Mouse (Mus musculus) C2C12 (cell line): ENCODE measurements at regions not wholly inside any gene's neighbourhood (a gene's known extent, or its start where the extent isn't known, plus 50 kb on each side); places are given as distances from the start of the nearest gene placed in this dataset.
"Not testable (repeated sequence)": the region's sequence is repeated elsewhere in the genome, so short reads cannot be mapped to it uniquely, and the experiment has no call there.

Experiments
- H3K27me3 ChIP-seq: one replicate; pipeline ENCODE4 v1.6.1; 2011; ENCODE audit not compliant: control insufficient read depth, insufficient read depth, insufficient read length
- H3K36me3 ChIP-seq: one replicate; pipeline ENCODE4 v1.6.1; 2011; ENCODE audit not compliant: control insufficient read depth, insufficient read depth
- H3K4me3 ChIP-seq: one replicate; pipeline ENCODE4 v1.5.1; 2011; ENCODE audit warnings: mild to moderate bottlenecking, control low read depth; ENCODE audit not compliant: poor library complexity, insufficient read depth, severe bottlenecking
- H3K79me2 ChIP-seq: one replicate; pipeline ENCODE4 v1.6.1; 2011; ENCODE audit not compliant: control insufficient read depth, insufficient read depth
- H3K79me3 ChIP-seq: one replicate; pipeline ENCODE4 v1.6.1; 2011; ENCODE audit warnings: low read depth, control low read depth
- H3ac ChIP-seq: one replicate; pipeline ENCODE3; 2011; ENCODE audit warnings: low read depth; ENCODE audit not compliant: control insufficient read depth, insufficient read length
- CEBPB ChIP-seq: IDR thresholded peaks from one replicate; pipeline ENCODE4 v1.6.1; 2011; ENCODE audit warnings: low read depth, mild to moderate bottlenecking, control low read depth, moderate library complexity
- CTCF ChIP-seq: IDR thresholded peaks from one replicate; pipeline ENCODE4 v1.5.1; 2011; ENCODE audit not compliant: control insufficient read depth, insufficient read depth, insufficient read length
- FOSL1 ChIP-seq: IDR thresholded peaks from one replicate; pipeline ENCODE4 v1.8.0; 2011; ENCODE audit warnings: mild to moderate bottlenecking, low read length; ENCODE audit not compliant: poor library complexity, insufficient read depth, severe bottlenecking
- MAX ChIP-seq: IDR thresholded peaks from one replicate; pipeline ENCODE4 v1.6.1; 2011; ENCODE audit warnings: mild to moderate bottlenecking, control low read depth
- MYOD1 ChIP-seq: IDR thresholded peaks from one replicate; pipeline ENCODE4 v1.6.1; 2011; ENCODE audit warnings: low read depth; ENCODE audit not compliant: control insufficient read depth, insufficient read length
- MYOG ChIP-seq: IDR thresholded peaks from one replicate; pipeline ENCODE4 v1.6.1; 2011; ENCODE audit not compliant: control insufficient read depth, insufficient read length; ENCODE audit errors: extremely low read depth
- USF1 ChIP-seq: IDR thresholded peaks from one replicate; pipeline ENCODE4 v1.6.1; 2011; ENCODE audit warnings: low read depth, mild to moderate bottlenecking, control low read depth, moderate library complexity

DNA sequence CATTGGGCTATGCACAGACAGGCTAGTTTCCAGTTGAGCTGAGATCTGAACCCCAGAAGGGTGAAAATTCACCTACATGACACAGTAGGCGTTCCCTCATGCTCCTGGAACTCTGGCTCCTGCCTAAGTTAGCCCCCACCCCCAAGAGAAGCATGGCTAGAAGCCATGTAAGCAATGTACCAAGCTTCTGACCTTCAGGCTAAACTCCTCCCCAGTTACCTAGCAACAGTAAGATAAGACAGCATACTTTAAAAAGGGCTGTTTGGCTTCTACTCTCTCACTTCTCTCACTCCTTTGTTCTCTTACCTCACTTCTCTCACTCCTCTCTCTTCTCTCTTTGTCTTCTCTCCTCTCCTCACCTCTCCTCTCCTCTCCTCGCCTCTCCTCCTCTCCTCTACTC, 629.7 kb upstream of the Prmt6 start:
- H3K79me2 ChIP-seq, H3K4me3 ChIP-seq, H3ac ChIP-seq, H3K27me3 ChIP-seq, H3K36me3 ChIP-seq, H3K79me3 ChIP-seq: not testable (repeated sequence)

DNA sequence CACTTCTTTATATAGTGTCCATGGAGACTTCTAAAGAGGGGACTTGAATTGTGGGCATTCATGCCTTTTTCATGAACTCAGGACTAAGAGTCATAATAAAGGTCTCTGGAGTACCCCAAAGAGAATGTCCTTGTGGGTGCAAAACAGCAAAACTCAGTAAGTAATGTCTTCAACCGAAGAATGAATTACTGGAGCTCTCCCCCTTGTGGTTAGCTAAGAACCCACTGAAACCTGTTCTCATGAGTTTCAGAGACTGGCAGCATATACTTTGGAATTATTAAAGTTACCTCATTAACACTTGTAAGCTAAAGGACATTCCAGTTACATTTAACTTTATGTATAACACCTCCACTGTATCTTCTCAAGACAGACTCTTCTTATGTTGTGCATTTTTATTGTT, 615.2 kb upstream of the Prmt6 start:
- Histone ChIP-seq H3K4me3 (no peak overlapping the region), H3K27me3 (no peaks in the 10 kb centered on the region), H3K79me2 (no peaks in the 10 kb centered on the region), H3K36me3 (no peaks in the 10 kb centered on the region), H3K79me3 (no peaks in the 10 kb centered on the region), H3ac (no peak overlapping the region)
- no peak for TF ChIP-seq USF1
- no peak for TF ChIP-seq MYOG
- no peak for TF ChIP-seq MAX
- no peak for TF ChIP-seq FOSL1
- TF ChIP-seq CTCF: no peak
- no peak for TF ChIP-seq MYOD1
- TF ChIP-seq CEBPB: no peak

DNA sequence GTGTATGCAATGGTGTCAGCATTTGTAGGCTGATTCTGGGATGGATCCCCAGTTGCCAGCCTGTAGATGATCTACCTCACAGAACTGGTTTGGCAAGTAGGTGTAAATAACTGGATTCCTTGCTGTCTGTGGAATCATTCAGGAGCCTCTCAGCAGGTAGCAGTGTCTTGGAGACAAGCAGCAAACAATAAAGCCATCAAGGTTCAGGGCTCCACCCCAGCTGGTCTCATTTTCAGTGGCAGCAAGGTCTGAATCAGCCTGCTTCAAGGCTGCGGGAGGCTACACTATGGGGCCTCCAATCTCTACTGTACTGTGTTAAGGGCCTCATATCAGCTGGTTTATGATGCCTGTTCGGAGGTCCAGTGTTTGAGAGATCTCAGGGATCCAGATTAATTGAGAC, 596.4 kb upstream of the Prmt6 start:
- no peaks in the 10 kb centered on the region for H3K27me3 ChIP-seq
- no peaks in the 10 kb centered on the region for H3K36me3 ChIP-seq
- H3K79me3 ChIP-seq: no peaks in the 10 kb centered on the region
- H3K79me2 ChIP-seq: no peaks in the 10 kb centered on the region
- H3ac ChIP-seq: no peak overlapping the region
- TF ChIP-seq USF1 (no peak), MYOG (no peak), FOSL1 (no peak), MAX (no peak), CEBPB (no peak), MYOD1 (no peak), CTCF (no peak)
- no peak overlapping the region for H3K4me3 ChIP-seq

DNA sequence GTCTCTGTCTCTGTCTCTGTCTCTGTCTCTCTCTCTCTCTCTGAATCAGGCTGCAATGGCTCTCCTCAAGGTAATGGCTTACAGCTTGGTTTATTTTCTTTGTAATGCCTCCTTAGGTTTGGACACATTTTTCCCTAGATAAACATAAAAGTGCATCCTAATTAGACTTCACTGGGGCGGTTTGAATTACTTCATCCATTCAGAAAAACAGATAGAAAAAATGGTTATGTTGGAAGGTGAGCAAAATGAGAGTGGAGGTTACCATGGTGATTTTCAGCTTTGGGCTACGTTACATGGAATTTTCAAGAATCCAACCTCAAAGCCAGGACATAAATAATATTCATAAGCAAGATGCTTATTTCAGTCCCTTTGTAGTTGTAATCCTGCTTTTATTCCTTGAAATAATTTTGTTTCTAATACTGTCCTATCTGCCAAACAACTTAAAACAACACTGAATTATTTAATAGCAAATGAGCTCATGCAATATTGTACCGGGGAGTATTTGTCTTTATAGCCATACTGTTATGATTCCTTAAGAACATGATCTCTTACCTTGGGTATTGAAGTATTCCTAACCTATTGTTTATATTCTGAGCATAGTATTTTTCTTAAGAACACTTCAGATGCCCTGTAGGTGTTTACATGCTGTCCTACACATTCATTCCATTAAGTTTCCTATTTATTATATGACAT, 570.1 kb upstream of the Prmt6 start:
- Histone ChIP-seq H3K27me3 (no peaks in the 10 kb centered on the region), H3K79me2 (no peaks in the 10 kb centered on the region), H3K79me3 (no peaks in the 10 kb centered on the region), H3K4me3 (no peak overlapping the region), H3K36me3 (no peaks in the 10 kb centered on the region), H3ac (no peak overlapping the region)
- TF ChIP-seq CTCF (no peak), FOSL1 (no peak), MAX (no peak), CEBPB (no peak), MYOG (no peak), MYOD1 (no peak), USF1 (no peak)

DNA sequence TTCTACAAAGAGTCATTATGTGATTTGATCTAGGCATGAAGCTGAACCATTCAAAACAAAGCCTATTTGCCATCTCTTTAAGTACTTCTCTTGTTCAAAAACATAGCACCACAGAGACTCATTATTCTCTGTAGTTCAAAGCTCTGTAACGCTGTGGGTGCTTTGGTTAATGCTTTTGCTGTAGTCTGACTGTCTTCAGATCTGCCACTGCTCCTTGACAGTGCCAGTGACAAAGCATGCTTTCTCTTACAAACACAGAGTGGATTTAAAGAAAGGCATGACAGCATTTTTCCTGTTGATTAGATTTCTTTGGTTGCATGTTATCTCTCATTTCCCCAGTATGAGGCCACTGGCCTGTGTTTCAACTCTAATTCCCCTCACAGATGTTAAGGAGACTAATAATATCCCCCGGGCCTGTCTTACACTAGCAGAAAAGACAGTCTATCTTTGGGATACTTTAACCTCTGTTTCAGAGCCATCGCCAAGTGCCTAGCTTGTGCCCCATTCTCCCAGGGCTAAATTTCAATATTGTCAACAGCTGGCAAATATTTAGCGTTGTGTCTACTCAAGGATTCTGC, 538.3 kb upstream of the Prmt6 start:
- Histone ChIP-seq H3K27me3 (no peaks in the 10 kb centered on the region), H3K36me3 (no peaks in the 10 kb centered on the region)
- TF ChIP-seq CEBPB (no peak), MYOD1 (no peak), CTCF (no peak), USF1 (no peak), MAX (no peak), FOSL1 (no peak), MYOG (no peak)

GRCm38 (mm10) chr3:110755266-110755665, 504.5 kb upstream of the Prmt6 start:
- H3K79me3 ChIP-seq: no peaks in the 10 kb centered on the region
- no peaks in the 10 kb centered on the region for H3K27me3 ChIP-seq
- H3K36me3 ChIP-seq: no peaks in the 10 kb centered on the region
- no peaks in the 10 kb centered on the region for H3K79me2 ChIP-seq
- no peak overlapping the region for H3K4me3 ChIP-seq
- TF ChIP-seq CTCF (no peak), MYOD1 (no peak), USF1 (no peak), MYOG (no peak), MAX (no peak), CEBPB (no peak), FOSL1 (no peak)
- H3ac ChIP-seq: no peak overlapping the region

More for the DNA sequence above, 538.3 kb upstream of the Prmt6 start:
- Histone ChIP-seq H3ac (no peak overlapping the region), H3K4me3 (no peak overlapping the region), H3K79me3 (no peaks in the 10 kb centered on the region), H3K79me2 (no peaks in the 10 kb centered on the region)

DNA sequence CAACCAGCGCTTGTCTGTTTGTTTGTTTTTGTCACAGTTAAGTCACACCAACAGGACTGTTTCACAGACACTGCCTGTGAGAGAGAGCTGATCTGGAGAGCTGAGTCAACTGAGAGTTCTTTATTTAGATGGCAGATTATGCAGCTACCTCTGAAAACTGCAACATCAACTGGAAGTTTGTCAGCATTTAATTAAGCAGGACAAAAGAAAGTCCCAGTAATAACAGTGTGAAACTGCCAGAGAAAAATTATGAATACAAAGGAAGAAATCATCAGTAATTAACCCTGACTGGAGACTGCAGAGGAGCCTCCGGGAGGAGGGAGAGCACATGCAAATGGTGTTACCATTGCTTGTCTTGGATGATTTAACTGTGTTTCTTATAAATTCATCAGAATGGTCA, 495.5 kb upstream of the Prmt6 start:
- Histone ChIP-seq H3K36me3 (no peaks in the 10 kb centered on the region), H3ac (no peak overlapping the region), H3K79me2 (no peaks in the 10 kb centered on the region), H3K79me3 (no peaks in the 10 kb centered on the region), H3K27me3 (no peaks in the 10 kb centered on the region), H3K4me3 (no peak overlapping the region)
- TF ChIP-seq MYOD1 (no peak), CTCF (no peak), FOSL1 (no peak), CEBPB (no peak), USF1 (no peak), MAX (no peak), MYOG (no peak)
